Mouse (Mus musculus) retina, postnatal 1 day (tissue): ENCODE data around the gene Gtf3a.
"Not testable (repeated sequence)": the region's sequence is repeated elsewhere in the genome, so short reads cannot be mapped to it uniquely, and the experiment has no call there.

ENCODE experiments used
- DNase-seq: peaks from one replicate; pipeline ENCODE4 v3.0.0-alpha.2; 2012

The Gtf3a gene

DNA sequence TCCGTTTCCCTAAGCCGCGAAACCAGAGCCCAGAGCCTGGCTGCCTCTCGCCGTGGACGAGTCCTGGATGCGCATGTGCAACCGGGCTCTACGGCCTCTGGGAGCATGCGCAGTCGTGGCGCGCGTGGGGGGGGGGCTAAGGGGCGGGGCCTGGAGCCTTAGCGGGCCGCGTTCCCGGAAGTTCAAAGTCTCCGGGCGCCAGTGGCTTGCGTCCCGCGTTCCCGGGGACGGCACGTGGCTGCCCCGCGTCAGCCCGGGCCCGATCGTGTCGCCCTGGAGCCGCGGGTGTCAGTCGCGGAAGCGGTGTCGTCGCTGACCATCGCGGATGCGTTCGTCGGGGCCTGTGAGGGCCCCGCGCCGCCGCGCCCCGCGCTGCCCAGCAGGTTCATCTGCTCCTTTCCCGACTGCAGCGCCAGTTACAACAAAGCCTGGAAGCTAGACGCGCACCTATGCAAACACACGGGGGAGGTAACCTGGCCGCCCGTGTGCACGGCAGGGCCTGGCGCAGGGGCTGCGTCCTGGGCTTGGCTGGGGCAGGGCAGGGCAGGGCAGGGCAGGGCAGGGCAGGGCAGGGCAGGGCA lies at the start of gene Gtf3a:
TSS of gene Gtf3a (plus strand) at position 150 of the 581 bp plus-strand sequence.
- DNase-seq = peak; percentile 94

DNA sequence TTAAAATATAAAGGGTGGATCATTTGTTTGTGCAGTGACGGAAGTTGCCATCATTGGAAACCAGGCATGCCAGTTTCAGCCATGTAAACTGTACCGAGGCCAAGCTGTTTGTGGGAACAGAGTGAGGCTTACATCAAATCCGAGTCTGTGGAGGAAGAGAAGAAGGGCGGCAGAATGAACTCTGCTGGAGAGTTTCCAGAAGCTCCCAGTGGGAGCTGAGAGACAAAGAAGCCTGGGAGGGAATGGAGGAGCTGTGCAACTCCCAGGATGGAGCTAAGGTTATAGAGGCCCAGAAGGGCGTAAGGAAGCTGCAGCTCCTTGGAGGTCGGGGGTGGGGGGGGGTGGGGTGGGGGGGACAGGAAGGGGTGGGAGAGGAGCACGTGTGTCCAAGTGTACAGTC lies 48.1 kb upstream of the Gtf3a start:
- no peak for DNase-seq

DNA sequence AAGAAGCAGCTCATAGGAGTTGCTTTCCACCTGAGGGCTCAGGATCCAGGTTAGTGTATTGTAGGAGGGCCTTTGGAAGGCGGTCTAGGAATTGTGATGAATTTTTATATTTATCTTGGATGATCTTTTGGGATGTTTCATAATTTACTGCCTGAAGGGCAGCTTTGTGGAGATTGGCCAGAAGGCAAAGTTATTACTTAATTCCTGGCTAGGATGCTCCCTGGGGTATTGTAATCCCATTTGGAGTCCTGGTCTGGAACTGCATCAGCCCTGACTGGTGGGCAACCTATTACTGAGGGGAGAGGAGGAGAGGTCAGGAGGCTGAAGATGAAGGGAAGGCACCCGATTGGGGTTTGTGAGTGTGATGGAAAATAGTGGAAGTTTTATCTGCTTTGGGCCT lies 47.0 kb upstream of the Gtf3a start:
- DNase-seq = no peak

DNA sequence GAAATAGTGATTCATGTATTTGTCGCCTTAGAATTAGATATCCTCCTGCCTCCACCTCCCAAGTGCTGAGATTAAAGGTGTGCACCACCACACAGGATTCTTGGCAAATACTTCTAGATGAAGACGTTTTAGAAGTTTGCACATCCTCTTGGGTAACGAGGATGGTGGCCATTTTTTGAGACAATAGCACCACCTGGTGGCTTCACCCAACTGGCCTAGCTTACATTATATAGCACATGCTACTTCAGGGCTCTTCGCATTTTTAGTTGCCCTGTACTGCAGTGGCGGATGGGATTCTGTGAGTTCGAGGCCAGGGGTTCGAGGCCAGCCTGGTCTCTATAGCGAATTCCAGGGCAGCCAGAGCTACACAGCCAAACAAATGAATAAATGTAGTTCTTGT lies 44.1 kb upstream of the Gtf3a start:
- peak; percentile 80 for DNase-seq

DNA sequence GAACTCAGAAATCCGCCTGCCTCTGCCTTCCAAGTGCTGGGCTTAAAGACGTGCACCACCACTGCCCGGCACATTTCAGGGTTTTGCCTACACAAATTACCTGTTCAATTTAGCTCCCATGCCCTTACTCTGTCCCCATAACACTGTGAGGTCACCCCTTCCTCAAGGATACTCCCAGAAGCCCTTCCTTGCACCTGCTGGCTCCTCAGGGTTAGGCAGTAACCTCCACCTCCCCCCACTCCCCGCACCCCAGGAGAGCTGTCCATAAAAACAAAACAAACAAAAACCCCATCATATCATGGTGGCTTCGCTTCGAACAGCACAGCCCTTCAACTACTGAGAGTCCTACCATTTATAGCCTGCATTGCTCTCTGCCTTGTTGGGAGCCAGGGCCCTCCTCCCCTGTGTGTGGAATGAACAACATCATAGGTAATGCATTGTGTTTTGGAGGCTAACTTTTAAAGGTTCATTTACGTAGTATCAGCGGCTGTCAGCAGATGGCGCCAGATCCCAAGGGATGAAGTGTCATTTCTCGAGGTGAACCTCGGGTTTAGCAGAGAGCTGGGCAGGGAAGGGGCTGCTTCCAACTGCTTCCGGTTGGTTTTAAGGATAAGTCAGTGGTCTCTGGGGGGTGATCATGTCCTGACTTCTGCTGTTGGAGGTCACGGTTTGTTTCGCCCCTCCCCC lies 42.8 kb upstream of the Gtf3a start:
- peak; percentile 83 for DNase-seq

DNA sequence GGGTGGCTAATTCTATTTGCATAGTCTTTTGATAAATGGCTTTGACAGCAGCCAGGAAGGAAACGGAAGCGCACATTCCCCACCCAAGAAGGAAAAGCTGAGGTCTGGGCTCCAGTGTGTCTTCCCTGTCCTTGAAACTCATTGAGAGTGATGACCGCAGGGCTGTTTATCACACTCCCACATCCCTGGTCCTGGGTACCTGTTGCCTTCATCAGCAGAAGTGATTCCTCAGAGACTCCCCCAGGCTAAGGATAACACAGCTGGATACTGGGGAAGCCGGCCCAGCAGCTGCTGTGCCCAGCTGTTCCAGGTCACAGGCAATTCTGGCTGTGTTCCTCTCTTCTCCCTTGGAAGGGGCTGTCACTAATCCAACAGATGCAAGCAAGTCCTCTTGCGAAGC lies 40.9 kb upstream of the Gtf3a start:
- DNase-seq = no peak

DNA sequence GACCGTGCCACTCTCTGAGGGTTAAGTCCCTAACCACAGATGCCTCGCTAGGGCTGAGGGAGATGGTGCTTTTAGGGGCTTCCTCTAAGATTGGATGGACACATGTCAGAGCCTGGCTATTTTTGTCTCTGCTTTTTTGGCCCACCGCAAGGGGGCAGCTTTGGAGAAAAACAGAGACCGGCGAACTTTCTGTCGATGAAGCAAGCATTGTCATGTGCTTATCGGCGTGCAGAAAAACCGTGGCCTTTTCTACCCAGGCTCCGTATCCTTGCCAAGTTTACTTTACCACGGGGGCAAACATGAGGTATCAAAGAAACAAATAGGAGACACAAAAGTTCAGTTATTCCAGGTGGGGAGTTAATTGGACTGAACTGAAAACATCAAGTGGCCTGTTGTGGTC lies 39.8 kb upstream of the Gtf3a start:
- DNase-seq = no peak

DNA sequence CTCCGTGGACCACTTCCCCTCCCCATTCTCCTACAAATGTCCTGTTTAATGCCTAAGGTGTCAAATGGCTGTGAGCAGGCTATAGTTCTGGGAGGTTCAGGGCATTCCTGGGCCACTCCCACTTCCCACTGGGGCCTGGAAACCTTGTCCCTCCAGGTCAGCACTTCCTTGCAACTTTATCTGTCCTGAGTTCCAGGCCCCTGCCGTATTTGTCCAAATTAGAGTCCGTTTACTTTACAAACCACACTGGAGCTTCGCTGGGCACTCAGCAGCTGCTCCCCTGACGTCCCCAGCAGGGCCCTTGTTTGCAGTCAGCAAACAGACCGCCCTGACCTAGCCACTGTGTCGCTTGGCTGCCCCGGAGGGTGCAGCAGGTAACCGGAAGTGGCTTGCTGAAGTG lies 36.3 kb upstream of the Gtf3a start:
- DNase-seq = no peak

DNA sequence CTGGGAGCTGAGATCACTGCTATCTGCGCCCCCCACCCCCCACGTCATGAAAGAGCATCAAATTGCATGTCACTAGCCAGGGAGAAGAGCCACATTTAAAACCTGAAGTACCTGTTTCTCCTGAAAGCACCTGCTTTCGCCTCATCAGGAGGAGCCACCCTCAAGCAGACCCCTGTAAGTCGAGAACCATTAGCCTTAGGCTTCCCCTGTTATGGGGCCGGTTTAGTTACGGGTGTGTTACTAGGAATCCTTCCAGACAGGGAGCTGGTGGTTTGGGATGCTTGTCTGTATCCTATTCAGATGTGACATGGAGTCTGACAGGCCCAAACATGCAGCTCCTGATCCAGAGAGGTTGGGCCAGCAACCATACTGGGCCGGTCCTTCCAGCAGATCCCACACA lies 35.1 kb upstream of the Gtf3a start:
- DNase-seq = no peak

DNA sequence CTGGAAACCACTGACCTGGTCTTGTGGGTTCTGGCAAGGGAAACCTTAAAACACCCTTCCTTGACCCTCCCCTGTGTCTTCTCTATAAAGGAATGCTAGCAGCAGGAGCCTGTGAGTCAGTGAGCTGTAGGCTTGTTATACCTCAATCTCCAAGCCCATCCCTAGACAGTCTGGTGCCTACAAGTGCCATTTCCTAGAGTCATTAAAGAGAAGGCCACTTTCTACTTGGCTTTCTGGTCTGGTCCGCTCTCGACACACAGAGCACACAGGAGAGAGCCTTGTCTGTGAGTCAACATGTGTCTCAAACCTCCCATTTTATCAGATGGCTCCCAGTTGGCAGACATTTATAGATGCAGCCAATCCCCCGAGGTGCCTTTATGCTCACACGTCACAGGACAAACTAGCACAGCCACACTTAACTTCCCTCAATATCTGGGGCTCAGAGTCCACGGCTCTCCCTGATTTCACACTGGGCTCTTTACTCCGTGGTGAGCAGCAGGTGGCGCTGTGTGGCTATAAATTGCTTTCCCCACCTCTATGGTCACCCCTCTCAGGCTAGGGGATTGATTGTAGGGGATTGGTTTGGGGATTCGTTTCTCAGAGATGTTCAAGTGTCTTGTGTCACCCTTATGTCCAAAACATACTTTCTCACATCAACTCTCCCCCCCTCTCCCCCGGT lies 34.2 kb upstream of the Gtf3a start:
- peak; percentile 73 for DNase-seq

DNA sequence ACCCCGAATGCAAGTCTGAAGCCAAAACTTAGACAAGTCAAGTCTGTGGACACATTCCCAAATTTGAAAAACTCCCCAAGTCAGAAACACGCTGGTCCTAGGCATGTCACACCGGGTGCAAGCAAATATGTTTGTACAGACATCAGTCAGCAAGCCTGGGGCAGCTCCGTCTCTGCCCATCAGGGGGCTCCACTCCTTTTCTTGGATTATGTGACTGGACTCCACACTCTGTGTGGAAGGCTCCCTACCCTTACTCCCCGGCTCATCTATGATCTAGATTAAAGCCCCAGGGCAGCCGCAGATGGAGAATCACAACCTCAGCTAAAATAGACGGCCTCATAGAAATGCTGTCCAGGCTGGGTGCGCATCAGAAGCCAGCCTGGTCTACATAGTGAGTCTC lies 32.2 kb upstream of the Gtf3a start:
- DNase-seq = no peak

DNA sequence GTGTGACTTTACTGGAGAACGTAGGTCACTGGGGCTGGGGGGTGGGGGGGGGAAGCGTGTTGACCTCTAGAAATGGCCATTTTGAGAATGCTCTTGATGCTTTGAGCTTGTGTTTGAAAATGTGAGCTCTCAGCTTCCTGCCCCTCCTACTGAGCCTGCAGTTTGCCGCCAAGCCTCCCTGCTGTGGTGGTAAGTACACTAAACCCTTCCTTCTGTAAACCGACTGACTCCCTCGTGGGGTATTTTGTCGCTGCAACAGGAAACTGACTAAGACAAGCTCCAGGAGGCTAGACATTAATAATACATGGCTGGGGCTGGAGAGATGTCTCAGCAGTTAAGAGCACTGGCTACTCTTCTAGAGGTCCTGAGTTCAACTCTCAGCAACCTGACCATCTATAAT lies 31.7 kb upstream of the Gtf3a start:
- DNase-seq = no peak

DNA sequence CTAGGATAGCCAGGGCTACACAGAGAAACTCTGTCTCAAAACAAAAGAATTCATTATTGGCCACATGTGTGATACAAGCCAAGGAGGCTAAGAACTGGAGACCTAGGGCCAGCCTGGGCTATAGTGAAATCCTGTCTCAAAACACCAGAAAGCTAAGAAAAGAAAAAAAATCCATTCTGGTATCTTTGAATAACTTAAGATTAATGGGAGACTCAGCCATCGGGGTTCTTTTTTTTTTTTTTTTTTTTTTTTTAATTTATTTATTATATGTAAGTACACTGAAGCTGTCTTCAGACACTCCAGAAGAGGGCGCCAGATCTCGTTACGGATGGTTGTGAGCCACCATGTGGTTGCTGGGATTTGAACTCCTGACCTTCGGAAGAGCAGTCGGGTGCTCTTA lies 31.1 kb upstream of the Gtf3a start:
- DNase-seq = not testable (repeated sequence)

DNA sequence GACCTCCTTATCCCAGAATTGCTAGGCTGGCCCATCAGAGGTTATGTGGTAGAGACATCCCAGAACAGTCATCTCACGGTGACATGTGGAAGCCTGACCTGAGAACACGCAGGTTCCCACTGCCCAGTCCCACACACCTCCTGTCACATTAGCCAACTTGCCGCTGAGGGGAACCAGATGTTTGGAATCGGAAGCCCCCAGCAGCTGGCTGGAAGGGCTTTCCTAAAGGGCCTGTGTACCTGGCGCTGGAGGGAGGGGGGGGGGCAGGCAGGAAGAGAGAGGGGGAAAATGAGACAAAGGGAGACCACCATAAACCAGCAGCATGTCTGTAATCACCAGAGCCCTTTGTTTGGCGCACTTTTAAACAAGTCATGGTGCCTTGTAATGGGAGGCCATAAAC lies 28.6 kb upstream of the Gtf3a start:
- no peak for DNase-seq

DNA sequence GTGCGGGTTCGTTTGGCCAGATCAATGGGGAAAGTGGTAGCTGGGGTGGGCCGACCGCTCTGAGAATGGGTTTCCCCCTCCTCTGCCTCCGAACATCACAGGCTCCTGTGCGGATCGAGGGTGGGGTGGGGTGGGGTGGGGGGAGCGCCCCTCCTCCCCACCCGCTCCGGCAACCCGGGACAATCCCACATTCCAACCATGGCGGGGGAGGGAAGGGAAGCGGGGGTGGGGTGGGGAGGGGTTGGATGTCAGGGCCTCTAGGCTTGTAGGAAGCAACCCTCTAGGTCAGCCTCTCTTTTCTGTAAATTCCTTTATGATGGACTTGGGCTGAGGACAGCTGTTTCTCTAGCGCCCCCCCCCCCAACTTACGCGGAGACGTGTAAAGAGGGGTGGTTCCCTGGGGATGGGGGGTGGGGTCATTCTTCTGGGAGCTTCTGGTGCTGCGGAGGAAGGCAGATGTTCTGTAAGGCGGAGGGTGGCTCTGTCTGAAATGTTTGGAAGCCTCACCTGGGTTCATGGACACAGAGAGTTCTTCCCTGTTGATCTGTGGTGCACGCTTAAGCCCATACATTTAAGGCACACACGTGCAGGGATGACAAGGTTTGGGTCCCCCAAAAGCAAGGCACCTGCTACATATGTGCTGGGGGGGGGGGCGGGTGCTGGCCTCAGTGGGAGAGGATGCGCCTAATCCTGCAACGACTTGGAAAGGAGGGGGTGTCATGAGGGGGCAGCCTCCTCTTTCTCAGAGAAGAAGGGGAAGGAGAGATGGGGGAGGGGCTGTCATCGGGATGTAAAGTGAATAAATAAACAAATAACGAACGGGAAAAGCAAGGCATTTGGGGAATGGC lies 27.9 kb upstream of the Gtf3a start:
- DNase-seq = no peak

DNA sequence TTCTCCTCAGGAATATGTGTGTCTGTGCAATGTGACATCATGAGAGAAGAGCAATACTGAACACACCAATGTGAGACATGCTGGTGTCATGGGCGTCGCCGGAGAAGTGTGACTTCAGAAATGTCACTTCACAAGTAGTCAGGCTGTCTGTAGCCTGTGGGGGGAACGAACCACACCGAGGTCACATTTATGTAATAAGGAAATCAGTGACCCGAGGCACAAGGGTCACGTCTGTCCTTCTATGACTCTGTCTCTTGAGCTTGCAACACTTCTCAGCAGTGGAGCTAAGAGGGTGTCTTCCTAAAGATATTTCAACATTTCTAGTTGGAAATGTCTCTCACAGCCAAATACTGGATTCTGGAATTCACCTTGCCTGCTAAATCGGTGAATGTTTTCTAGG lies 27.2 kb upstream of the Gtf3a start:
- DNase-seq = no peak

DNA sequence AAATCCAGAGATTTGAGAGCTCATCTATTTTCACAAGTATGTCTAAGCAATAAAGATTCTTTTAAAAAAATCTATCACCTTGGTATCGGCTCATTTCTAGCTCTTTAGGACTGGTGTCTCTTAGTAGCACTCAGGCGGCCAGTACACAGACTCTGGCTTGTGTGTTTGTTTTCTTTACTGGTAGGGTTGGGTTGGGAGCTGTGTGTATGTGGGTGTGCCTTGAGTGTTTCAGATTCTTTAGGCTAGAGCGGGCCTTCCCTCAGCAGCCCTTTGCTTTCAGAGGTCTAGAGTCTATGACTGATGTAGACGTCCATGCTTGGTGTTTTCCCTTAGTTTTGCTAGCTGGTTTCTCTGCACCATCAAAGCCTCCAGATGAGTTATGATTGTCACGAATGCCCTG lies 24.9 kb upstream of the Gtf3a start:
- no peak for DNase-seq

DNA sequence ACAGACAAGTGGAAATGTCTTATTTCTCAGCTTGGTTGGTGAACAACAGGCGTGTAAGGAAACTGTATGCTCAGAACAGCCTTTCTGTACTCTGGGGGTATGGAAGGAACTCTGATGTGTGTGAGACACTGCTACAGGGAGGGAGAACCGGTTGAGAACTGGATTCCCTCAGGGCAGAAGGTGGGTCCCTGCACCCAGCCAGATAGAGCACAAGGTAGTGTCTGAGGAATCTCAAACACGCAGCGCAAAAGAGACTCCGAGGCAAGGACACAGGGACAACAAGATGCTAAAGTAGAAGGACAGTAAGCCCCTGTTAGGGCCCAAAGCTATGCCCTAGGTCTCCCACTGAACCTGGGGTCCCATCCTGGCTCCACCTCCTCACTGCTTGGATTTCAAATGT lies 21.8 kb upstream of the Gtf3a start:
- DNase-seq = no peak

DNA sequence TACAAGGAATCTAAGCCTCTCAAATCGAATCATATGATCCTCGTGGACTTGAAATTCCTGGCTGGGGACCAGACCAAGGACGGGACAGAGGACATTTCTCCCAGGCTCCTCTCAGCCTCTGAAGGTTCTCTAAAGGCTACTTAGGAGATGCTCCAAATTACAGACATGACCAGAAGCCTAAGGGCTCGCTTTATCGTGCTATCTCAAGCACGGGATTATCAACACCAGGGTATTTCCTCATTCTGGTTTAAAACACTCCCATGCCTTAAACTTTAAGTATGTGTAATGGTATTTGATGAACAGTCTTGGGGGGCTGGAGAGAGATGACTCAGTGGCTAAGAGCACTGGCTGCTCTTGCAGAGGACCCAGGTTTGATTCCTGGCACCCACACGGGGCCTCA lies 17.0 kb upstream of the Gtf3a start:
- no peak for DNase-seq

DNA sequence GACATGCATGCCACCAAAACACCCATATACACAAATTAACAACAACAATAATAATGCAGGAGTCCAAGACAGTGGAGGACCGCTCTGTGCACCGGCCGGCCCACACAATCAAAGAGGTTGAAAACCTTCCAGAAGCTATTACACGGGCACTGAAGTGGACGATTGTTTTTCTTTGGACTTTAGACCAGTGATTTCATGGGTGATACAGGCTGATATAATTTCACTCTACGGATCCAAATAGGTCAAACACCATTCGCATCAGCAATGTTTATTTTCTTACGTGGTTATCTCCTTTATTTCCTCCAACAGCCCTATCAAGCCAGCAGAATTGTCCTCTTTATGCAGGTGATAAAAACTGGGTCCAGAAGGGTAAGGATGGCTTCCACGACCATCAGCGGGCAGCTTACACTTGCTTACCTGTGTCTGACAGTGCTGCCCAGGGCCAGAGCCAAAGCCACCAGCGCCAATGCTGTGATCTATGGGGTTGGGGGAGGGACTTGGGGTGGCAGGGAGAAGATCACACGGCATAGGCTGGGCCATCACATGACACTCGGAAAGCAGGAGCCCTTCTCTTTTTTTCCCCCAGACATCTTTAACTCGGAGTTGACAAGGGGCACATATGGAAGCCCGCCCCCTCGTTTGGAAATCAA lies 16.4 kb upstream of the Gtf3a start:
- no peak for DNase-seq

DNA sequence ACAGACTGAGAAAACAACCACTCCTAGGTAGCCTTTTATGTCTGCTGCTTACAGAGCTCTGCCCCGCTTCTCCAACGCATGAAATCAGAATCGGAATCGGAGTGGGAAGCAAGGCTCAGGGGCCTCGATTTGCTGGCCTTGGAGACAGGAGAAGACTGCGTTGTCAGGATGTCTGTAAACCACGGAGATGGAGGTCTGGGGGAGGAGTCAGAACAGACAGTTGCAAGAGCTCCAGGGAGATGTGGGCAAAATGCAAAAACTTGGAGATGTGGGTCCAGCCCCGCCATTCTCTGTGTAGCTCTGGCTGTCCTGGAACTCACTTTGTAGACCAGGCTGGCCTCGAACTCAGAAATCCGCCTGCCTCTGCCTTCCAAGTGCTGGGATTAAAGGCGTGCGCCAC lies 15.0 kb upstream of the Gtf3a start:
- DNase-seq = no peak

DNA sequence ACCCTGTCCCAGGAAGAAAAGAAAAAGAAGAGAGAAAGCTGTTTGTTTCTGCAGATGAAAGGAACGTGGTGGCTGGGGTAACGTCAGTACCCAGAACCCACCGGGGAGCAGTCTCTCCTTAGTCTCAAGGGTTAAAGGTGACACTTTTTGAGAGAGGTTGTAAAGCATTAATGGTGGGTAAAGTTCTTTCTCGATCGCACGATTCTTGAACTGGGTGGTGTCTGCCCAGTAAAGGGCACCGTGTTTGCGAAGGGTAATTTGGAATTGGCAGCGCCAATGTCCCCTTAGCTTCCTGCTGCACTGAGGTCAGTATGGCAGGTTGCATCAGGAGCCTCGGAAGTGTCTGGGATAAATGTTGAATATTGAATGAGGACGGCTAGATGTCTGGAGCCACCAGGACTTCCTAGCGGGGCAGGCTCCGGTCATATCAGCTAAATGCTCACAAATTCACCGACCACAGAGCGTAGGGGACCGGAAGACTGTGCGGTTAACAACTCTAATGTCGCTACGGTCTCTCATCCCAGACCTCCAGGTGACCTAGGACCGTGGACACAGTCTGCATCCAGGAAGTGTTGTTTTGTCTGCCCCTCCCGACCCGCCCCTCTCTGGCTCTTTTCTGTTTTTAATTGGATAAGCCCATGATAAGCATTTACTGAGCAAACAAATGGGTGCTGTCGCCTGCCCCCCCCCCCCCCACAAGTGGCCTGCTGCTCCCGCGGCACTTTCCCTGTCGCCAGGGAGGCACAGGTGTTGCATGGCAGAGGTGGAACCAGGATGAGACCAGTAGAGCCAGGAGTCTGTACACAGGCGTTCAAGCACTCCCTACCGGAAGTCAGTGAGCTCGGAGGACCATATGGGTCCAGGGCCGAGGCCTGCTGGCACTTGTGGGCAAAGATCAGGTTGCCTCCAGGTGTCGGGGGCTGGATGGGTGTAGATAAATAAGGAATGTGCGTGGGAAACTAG lies 10.6 kb upstream of the Gtf3a start:
- no peak for DNase-seq
